Mouse (Mus musculus): ENCODE data around the gene Olfr1380.
"Not testable (repeated sequence)": the region's sequence is repeated elsewhere in the genome, so short reads cannot be mapped to it uniquely, and the experiment has no call there.

Gene Olfr1380

DNA sequence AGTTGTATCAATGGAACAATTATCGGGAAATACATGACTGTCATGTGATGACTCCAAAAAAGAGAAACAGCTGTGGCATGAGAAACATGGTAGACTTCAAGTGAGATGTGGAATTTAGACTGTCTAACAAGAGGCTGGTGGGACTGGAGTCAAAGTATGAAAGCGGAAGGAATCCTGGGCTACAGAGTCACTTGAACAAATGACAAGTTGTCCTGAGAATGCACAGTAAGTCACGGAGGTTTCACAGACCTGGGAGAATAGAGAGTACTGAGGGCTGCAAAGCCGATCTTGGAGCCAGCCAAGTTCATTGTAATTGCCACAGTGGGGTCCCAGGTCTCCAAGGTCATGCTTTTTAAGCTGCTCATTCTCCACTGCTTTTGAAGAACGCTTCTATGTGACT is at the start of gene Olfr1380:
Olfr1380 (plus strand) TSS at position 301 of the 400 bp plus-strand sequence.
- not testable (repeated sequence) for DNase-seq (ENCODE audit: low spot score)

GRCm38 (mm10) chr11:49518086-49518485 is 38.6 kb upstream of the Olfr1380 start:
- no peak for DNase-seq (ENCODE audit: low spot score)

DNA sequence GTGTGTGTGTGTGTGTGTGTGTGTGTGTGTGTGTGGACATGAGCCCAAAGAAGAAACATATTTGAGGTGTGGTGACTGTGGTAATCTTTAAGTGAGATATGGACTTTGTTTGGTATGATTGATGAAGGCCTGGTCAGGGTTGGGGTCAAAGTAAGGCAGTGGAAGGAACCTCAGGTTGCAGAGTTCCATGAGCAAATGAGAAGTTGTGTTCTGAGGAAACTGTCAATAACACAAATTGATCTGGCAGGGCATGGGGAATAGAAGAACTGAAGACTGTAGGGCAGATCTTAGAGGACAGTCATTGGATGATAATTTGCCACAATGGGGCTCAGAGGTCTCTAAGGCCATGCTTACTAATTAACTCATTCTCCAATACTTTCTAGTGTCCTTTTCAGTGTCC is 37.3 kb upstream of the Olfr1380 start, which contains the start of gene Olfr1383:
Olfr1383 (plus strand) TSS at position 301 of the 400 bp plus-strand sequence.
- DNase-seq (ENCODE audit: low spot score) = no peak

DNA sequence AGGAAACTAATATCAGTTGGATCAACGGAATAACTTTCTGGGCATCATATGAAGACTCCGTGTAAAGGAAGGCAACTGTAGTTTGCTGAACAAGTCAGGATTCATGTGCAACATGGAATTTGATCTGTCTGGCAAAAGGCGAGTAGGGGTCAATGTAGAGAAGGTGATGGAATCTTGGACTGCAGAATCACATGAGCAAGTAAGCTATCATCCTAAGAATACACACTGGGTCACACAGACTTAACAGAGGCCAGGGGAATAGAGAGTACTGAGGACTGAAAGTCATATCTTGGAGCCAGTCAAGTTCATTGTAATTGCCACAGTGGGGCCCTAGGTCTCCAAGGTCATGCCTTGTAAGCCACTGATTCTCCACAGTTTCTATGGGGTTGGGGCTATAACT is 28.7 kb upstream of the Olfr1380 start, which contains the start of gene Olfr1382:
Olfr1382 (plus strand) TSS at position 301 of the 400 bp plus-strand sequence.
- no peak for DNase-seq (ENCODE audit: low spot score)

DNA sequence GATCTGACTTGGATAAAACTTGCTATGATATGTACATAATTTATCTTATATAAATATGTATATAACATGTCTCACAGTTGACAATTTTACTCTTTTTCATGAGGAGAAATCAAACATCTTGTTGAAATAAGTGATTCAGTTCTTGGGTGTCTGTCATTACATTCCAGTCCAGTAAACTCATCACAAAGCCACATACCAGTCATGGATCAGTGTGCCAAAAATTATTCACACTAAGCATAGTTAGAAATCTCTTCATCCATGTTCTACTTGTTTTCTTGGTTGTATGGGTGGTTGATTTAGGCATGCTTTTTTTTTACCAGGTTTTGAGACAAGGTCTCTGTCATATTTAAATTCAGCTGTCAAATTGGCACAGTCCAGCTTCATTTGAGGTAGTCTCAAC is 23.9 kb upstream of the Olfr1380 start:
- no peak for DNase-seq (ENCODE audit: low spot score)

- not testable (repeated sequence) for DNase-seq (ENCODE audit: low spot score)
Observed at GRCm38 (mm10) chr11:49536631-49537030, 20.0 kb upstream of the Olfr1380 start.

DNA sequence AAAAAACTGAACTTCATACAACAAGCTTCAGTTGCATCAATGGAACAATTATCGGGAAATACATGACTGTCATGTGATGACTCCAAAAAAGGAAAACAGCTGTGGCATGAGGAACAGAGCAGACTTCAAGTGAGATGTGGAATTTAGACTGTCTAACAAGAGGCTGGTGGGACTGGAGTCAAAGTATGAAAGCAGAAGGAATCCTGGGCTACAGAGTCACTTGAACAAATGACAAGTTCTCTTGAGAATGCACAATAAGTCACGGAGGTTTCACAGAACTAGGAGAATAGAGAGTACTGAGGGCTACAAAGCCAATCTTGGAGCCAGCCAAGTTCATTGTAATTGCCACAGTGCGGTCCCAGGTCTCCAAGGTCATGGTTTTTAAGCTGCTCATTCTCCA is 13.5 kb upstream of the Olfr1380 start, which contains the start of gene Olfr1381:
Olfr1381 (plus strand) TSS at position 301 of the 400 bp plus-strand sequence.
- not testable (repeated sequence) for DNase-seq (ENCODE audit: low spot score)

DNA sequence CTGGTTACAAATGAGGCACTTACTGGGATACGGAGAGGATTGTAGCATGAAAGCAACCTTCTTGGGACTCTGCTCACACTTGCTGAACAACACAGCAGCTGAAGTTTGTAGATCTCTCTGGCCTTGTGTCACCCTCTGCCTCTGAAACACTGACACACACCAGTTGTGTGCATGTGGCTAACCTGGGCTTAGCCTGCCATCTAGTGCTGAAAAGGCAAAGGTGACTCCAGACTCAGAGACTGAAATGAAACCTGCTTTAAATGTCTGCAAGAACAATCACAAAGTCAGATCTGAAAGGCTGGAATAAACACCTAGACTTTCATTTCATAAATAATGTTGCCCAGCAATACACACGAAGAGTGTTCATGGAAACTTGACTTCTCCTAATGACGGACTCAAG is 2.6 kb upstream of the Olfr1380 start:
- DNase-seq (ENCODE audit: low spot score) = not testable (repeated sequence)

GRCm38 (mm10) chr11:49575054-49575453 is 18.4 kb downstream of the Olfr1380 start:
- not testable (repeated sequence) for DNase-seq (ENCODE audit: low spot score)

- not testable (repeated sequence) for DNase-seq (ENCODE audit: low spot score)
Observed at GRCm38 (mm10) chr11:49580452-49580851, 23.8 kb downstream of the Olfr1380 start.

GRCm38 (mm10) chr11:49590213-49590612 is 33.5 kb downstream of the Olfr1380 start:
- DNase-seq (ENCODE audit: low spot score) = no peak

DNA sequence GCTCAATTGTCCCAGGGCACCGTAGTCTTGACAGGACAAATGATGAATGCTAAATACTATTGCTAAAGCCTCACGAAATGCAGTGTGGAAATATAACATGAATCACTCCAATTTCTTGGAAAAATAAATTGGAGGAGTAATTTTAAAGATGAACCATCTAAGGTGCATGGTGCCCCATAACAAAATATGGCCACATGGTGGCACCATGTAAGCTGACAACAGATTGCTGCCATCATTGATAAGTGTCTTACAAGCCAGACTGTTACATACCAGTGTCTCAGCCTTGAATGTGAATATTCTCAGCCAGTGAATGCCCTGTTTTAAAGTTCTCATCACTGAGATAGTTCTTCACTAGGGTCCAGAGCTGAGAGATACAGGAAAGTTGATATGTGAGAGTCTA is 40.5 kb downstream of the Olfr1380 start:
- not testable (repeated sequence) for DNase-seq (ENCODE audit: low spot score)

- DNase-seq (ENCODE audit: low spot score) = not testable (repeated sequence)
Observed at GRCm38 (mm10) chr11:49608306-49608705, 51.6 kb downstream of the Olfr1380 start.

DNA sequence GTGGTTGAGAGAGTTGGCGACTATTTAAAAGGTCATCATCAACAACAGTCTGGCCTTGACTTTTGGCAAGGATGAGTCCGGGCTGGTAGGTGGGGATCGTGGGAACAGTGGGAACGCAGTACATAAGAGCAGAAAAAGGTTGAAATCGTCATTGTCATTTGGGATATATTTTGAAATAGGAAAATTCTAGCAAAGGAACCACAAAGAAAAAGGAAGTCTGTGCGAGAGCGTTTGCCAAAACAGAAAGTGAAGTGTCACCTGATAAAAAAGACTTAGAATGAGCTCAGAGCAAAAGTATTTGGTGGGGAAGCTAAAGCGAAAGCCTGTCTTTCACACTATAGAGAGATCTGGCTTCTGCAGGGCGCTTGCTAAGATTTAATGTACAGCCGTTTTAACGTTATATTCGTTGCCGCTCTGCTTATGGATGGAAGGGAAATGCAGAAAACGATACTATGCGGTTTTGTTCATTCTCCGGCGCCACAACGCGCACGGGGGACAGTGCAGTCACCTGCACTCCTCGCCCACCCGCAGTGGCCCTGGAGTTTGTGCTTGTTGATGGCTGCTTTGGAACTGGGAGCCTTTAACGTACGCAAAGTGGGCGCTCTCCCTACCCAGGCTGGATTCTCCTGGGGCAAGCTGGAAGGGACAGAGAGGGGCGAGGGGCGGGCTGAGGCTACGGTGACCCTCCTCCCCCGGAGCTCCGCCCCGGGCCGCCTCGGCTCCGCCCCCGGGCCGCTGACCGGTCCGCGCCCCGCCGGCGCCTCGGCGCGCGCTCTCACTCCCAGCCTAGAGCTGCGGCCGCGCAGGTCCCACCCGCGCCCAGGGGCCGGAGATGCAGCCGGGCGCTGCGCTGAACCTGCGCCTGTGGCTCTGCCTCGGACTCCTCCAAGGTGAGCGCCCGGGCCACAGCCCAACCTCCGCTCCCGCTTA is 52.5 kb downstream of the Olfr1380 start, which contains the start of gene Flt4:
Flt4 (plus strand) TSS at position 326 of the 930 bp plus-strand sequence.
- DNase-seq (ENCODE audit: low spot score) = not testable (repeated sequence)

DNA sequence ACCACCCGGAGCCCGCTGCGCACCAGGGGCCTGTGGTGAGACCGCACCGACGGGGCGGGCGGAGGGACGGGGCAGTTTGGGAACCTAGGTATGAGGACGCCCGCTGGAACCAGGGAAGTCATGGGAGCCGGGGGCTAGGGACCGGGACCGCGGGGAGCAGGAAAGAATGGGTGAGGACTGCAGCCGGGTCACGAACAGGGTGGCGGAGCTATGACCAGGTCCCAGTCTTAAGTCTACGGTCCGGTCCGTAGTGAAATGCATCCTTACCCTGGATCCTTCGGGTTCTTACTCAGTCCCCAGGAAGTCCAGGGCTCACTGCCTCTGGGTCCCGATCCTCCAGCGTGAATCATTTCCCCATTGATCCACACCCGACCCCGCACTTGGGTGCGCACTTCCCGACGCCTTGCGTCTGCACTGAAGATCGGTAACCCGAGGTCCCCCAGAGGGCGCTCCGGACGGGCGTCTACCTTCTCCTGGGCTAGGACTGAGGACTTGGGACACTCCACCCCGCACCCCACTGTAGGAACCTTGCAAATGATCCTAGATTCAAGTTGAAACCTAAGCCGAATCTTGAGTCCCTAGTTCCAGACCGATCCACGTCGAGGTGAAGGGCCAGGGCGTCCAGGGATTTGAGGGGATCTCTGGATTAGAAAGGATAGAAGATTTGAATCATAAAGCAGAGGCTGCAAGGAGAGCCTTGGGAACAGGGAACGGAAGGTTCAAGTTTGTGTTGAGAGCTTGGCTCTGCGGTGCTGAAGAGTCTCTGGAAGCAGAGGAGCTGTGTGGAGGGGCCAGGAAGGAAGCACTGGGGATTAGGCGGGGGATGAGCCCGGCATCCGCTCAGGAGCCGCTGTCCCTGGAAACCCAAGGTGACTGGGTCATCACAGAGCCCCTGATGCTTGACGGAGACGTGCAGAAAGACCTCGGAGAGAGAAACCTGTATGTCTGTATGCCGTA is 53.5 kb downstream of the Olfr1380 start:
- DNase-seq (ENCODE audit: low spot score) = not testable (repeated sequence)

DNA sequence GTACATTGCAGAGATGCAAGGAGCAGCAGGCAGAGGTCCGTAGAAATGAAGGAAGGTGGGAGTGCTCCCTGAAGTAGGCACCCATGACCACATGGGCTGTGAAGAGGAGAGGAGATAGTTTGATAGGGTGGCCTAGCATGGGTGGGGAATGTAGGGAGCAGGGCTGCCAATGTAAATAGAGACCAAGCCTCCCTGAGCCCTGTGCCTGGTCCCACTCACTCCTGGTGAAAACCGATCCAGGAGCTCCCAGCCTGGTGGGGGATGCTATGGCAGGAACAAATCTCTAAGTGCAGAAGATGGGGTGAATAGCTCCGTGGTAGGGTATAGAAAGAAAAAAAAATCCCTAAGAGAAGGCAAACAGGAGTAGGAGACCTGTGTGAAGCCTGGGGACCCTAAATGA is 54.7 kb downstream of the Olfr1380 start:
- not testable (repeated sequence) for DNase-seq (ENCODE audit: low spot score)

DNA sequence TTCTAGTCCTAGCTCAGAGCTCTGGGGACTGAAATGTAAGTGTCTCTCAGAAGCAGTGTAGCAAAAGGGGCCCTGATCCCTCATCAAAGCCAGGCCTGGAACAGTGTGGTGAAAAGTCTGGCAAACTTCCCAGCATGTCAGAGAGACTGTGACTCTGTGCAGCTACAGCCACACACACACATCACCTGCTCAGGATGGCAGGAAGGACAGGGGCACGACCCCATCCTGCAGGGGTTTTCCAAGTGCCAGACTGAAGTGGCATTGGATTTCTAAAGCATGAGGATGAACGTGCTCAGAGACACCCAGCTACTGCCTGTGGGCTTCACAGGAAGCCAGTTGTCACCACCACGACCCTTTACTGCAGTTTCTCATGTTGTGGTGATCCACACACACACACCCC is 55.5 kb downstream of the Olfr1380 start:
- no peak for DNase-seq (ENCODE audit: low spot score)

DNA sequence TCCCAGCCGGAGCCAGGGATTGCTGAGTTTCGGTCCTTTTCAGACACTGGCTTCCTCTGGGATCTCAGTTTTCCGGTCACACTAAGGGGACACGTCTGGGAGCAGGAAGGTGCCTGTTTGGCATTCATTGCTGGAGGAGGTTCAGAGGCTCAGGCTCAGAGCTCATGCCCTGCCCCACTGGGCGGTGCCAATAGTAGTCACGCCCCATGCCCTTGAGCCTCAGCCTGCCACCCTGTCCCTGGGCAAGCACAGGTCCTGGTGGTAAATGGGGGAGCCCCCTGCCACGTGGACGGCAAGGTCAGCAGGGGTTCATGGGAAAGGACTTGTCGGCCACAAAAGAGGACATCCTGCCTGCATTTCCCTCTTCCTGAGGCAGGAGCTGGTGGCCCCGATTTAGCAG is 56.7 kb downstream of the Olfr1380 start:
- no peak for DNase-seq (ENCODE audit: low spot score)
